Mouse (Mus musculus): Measurements from ENCODE around the gene Acad10.
A peak's percentile ranks its signal among the peaks of the same experiment; 100 is the strongest.

The Acad10 gene

GRCm38 (mm10) chr5:121597332-121597731 is 63.0 kb downstream of the Acad10 start:
- no peak for DNase-seq (ENCODE audit: low spot score in 2 of 2)

GRCm38 (mm10) chr5:121596226-121596625 is 64.1 kb downstream of the Acad10 start:
- DNase-seq (ENCODE audit: low spot score in 2 of 2), result no peak

- DNase-seq (ENCODE audit: low spot score in 2 of 2), result no peak
Observed at GRCm38 (mm10) chr5:121595758-121596157, 64.6 kb downstream of the Acad10 start.

GRCm38 (mm10) chr5:121594714-121595313 is 65.5 kb downstream of the Acad10 start:
- no peak for DNase-seq (ENCODE audit: low spot score in 2 of 2)

- DNase-seq (ENCODE audit: low spot score in 2 of 2), result peak; percentile 68 to 88
Observed at GRCm38 (mm10) chr5:121593451-121594401, 66.6 kb downstream of the Acad10 start, which contains the start of gene Aldh2. Gene Aldh2 (minus strand): TSS chr5:121593824.

GRCm38 (mm10) chr5:121592816-121593407 is 67.4 kb downstream of the Acad10 start:
- no peak for DNase-seq (ENCODE audit: low spot score in 2 of 2)

GRCm38 (mm10) chr5:121592064-121592815 is 68.1 kb downstream of the Acad10 start:
- no peak for DNase-seq (ENCODE audit: low spot score in 2 of 2)

GRCm38 (mm10) chr5:121591417-121592063 is 68.8 kb downstream of the Acad10 start:
- peak in 1 of 2 experiments; percentile 30 for DNase-seq (ENCODE audit: low spot score in 2 of 2)

GRCm38 (mm10) chr5:121589928-121590327 is 70.4 kb downstream of the Acad10 start:
- no peak for DNase-seq (ENCODE audit: low spot score in 2 of 2)

GRCm38 (mm10) chr5:121586400-121587039 is 73.8 kb downstream of the Acad10 start:
- DNase-seq (ENCODE audit: low spot score in 2 of 2), result peak; percentile 48 to 62

GRCm38 (mm10) chr5:121585699-121586098 is 74.6 kb downstream of the Acad10 start:
- DNase-seq (ENCODE audit: low spot score in 2 of 2), result no peak

GRCm38 (mm10) chr5:121585005-121585404 is 75.3 kb downstream of the Acad10 start:
- DNase-seq (ENCODE audit: low spot score in 2 of 2), result no peak

- DNase-seq (ENCODE audit: low spot score in 2 of 2), result peak; percentile 86 to 95
Observed at GRCm38 (mm10) chr5:121583765-121584501, 76.4 kb downstream of the Acad10 start.

GRCm38 (mm10) chr5:121581945-121582344 is 78.4 kb downstream of the Acad10 start:
- no peak for DNase-seq (ENCODE audit: low spot score in 2 of 2)

GRCm38 (mm10) chr5:121576927-121577488 is 83.3 kb downstream of the Acad10 start:
- DNase-seq (ENCODE audit: low spot score in 2 of 2), result no peak

GRCm38 (mm10) chr5:121575867-121576266 is 84.4 kb downstream of the Acad10 start:
- DNase-seq (ENCODE audit: low spot score in 2 of 2), result no peak

GRCm38 (mm10) chr5:121574145-121574544 is 86.2 kb downstream of the Acad10 start:
- DNase-seq (ENCODE audit: low spot score in 2 of 2), result no peak
